Mouse (Mus musculus) forebrain, embryonic 13.5 days (tissue): ENCODE results near the gene Erbb3. TPM values are rescaled to one million over a fixed set of nuclear protein-coding genes. Genes with fewer than 3 reads are reported as not detected.

Experiments used
- microRNA-seq: library from miRNA; unstranded; fragments of <30 nt; microRNA quantifications from one replicate; pipeline ENCODE4, GENCODE M21; 2016
- polyA plus RNA-seq: library from polyadenylated mRNA; unstranded; fragments of >200 nt; fragmentation: Nextera tagmentation; extraction: Ambion mirVana; gene quantifications from 2 replicates; pipeline ENCODE4 v1.2.1, GENCODE M21; 2015

Erbb3 gene
- polyA plus RNA-seq, 1 experiment from 2014 or later = 0.12 TPM

Small RNA genes lying within 50 kb of the gene (microRNA-seq; reads per million reads assigned to microRNA genes)
- gene Gm47275 (not detected), gene Mir6917 (not detected)

Other genes starting within 250 kb of the Erbb3 start
- gene Coq10a, start 220.7 kb downstream of the Erbb3 start, polyA plus RNA-seq = 16.4 and 22.8 TPM in 2 replicates
- 12.0 and 14.6 TPM in 2 replicates for gene Ankrd52, start 212.5 kb downstream of the Erbb3 start, polyA plus RNA-seq
- 0.18 TPM in 1 of 2 replicates, not detected in the other for gene Slc39a5, start 188.4 kb downstream of the Erbb3 start, polyA plus RNA-seq
- 153 and 156 TPM in 2 replicates for gene Nabp2, start 178.2 kb downstream of the Erbb3 start, polyA plus RNA-seq
- gene Rnf41, start 178.0 kb downstream of the Erbb3 start, polyA plus RNA-seq = 76.4 and 83.9 TPM in 2 replicates
- 166 and 168 TPM in 2 replicates for gene Smarcc2, start 130.4 kb downstream of the Erbb3 start, polyA plus RNA-seq
- 740 and 741 TPM in 2 replicates for gene Myl6, start 95.5 kb downstream of the Erbb3 start, polyA plus RNA-seq
- gene Myl6b, start 91.0 kb downstream of the Erbb3 start, polyA plus RNA-seq = 4.1 TPM in 2 replicates
- 7.0 and 7.7 TPM in 2 replicates for gene Esyt1, start 63.8 kb downstream of the Erbb3 start, polyA plus RNA-seq
- gene Zc3h10, start 41.9 kb downstream of the Erbb3 start, polyA plus RNA-seq = 18.3 and 19.4 TPM in 2 replicates
- gene Rpl41, start 40.3 kb downstream of the Erbb3 start, polyA plus RNA-seq = 2,951 and 3,131 TPM in 2 replicates
- 173 and 186 TPM in 2 replicates for gene Pa2g4, start 23.7 kb downstream of the Erbb3 start, polyA plus RNA-seq
- gene Rps26, start 37.1 kb upstream of the Erbb3 start, polyA plus RNA-seq = 531 and 638 TPM in 2 replicates
- gene Ikzf4, start 56.3 kb upstream of the Erbb3 start, polyA plus RNA-seq = 7.3 and 8.1 TPM in 2 replicates
- 9.3 and 10.8 TPM in 2 replicates for gene Suox, start 84.4 kb upstream of the Erbb3 start, polyA plus RNA-seq
- 88.3 and 93.1 TPM in 2 replicates for gene Rab5b, start 106.6 kb upstream of the Erbb3 start, polyA plus RNA-seq
- gene Pmel, start 114.5 kb upstream of the Erbb3 start, polyA plus RNA-seq = 0.17 and 0.21 TPM in 2 replicates
- 69.9 and 73.7 TPM in 2 replicates for gene Cdk2, start 115.4 kb upstream of the Erbb3 start, polyA plus RNA-seq
- 3.0 and 3.6 TPM in 2 replicates for gene Dgka, start 155.2 kb upstream of the Erbb3 start, polyA plus RNA-seq
- 49.6 and 50.2 TPM in 2 replicates for gene Pym1, start 158.2 kb upstream of the Erbb3 start, polyA plus RNA-seq
- gene Mmp19, start 201.3 kb upstream of the Erbb3 start, polyA plus RNA-seq = 0.35 and 0.38 TPM in 2 replicates
- 52.2 and 55.9 TPM in 2 replicates for gene Dnajc14, start 214.4 kb upstream of the Erbb3 start, polyA plus RNA-seq
- 14.9 and 16.3 TPM in 2 replicates for gene Tmem198b, start 214.7 kb upstream of the Erbb3 start, polyA plus RNA-seq
- gene Sarnp, start 227.7 kb upstream of the Erbb3 start, polyA plus RNA-seq = 244 and 278 TPM in 2 replicates
- gene Ormdl2, start 232.0 kb upstream of the Erbb3 start, polyA plus RNA-seq = 46.5 and 51.1 TPM in 2 replicates